Mouse (Mus musculus): ENCODE data around the gene Pcid2. TPM values are rescaled to one million over a fixed set of nuclear protein-coding genes. Genes with fewer than 3 reads are reported as not detected.

The Pcid2 gene
- 9.6 TPM in 2 replicates for polyA plus RNA-seq (2015; fragmentation: Nextera tagmentation; extraction: Ambion mirVana)

- 0 out of 2 replicates have a peak, but pooled peaks cover 5% of the 10 kb centered on the region for H3K36me3 ChIP-seq (ENCODE audit: control insufficient read depth, insufficient read depth)
- H3K27me3 ChIP-seq (replicated peaks; ENCODE audit: control insufficient read depth, insufficient read depth, low read length): no peaks in the 10 kb centered on the region
- H3K9me3 ChIP-seq (ENCODE audit: control insufficient read depth): no peaks in the 10 kb centered on the region
- peak; percentile 90 for TF ChIP-seq CTCF (IDR thresholded peaks at IDR 0.05; ENCODE audit: low read depth)
- H3K4me3 ChIP-seq (ENCODE audit: low read depth, low read length): peak within 1 kb of the TSS; percentile 94
- peaks cover 7% of the 10 kb centered on the region; the same call in 1 of the 2 replicates for H3K4me1 ChIP-seq (replicated peaks; ENCODE audit: control insufficient read depth, insufficient read depth, low read length)
- ATAC-seq: peak; percentile 94
- peak within 1 kb of the TSS; percentile 96 for H3K9ac ChIP-seq (ENCODE audit: low read depth, low read length)
- WGBS: under 1% methylated on average over 74 of the region's 87 CpGs
- peak within 1 kb of the TSS; percentile 94 for H3K27ac ChIP-seq (ENCODE audit: low read depth, low read length)
- peak within 1 kb of the TSS; percentile 77 for H3K4me2 ChIP-seq (replicated peaks; ENCODE audit: low read depth)
Observed at GRCm38 (mm10) chr8:13105087-13105881, at the start of gene Pcid2, which contains the start of gene Cul4a. TSS of gene Pcid2 (minus strand) at chr8:13105459. TSS of gene Cul4a (plus strand) at chr8:13105621.

- Histone ChIP-seq H3K4me3 (ENCODE audit: low read depth, low read length) (no peak overlapping the region), H3K9ac (ENCODE audit: low read depth, low read length) (no peak overlapping the region), H3K4me1 (replicated peaks; ENCODE audit: control insufficient read depth, insufficient read depth, low read length) (no peaks in the 10 kb centered on the region), H3K4me2 (replicated peaks; ENCODE audit: low read depth) (no peak overlapping the region), H3K9me3 (ENCODE audit: control insufficient read depth) (no peaks in the 10 kb centered on the region), H3K27me3 (replicated peaks; ENCODE audit: control insufficient read depth, insufficient read depth, low read length) (no peaks in the 10 kb centered on the region), H3K36me3 (ENCODE audit: control insufficient read depth, insufficient read depth) (0 out of 2 replicates have a peak, but pooled peaks cover 12% of the 10 kb centered on the region), H3K27ac (ENCODE audit: low read depth, low read length) (no peak overlapping the region)
- no peak for ATAC-seq
- 78% methylated on average over 9 of the region's 9 CpGs for WGBS
- no peak for TF ChIP-seq CTCF (IDR thresholded peaks at IDR 0.05; ENCODE audit: low read depth)
Observed at GRCm38 (mm10) chr8:13154099-13154498, 48.8 kb upstream of the Pcid2 start.

GRCm38 (mm10) chr8:13150929-13151328 lies 45.7 kb upstream of the Pcid2 start:
- TF ChIP-seq CTCF (IDR thresholded peaks at IDR 0.05; ENCODE audit: low read depth): no peak
- no peak overlapping the region for H3K9ac ChIP-seq (ENCODE audit: low read depth, low read length)
- H3K36me3 ChIP-seq (ENCODE audit: control insufficient read depth, insufficient read depth): peaks cover 34% of the 10 kb centered on the region
- no peaks in the 10 kb centered on the region for H3K4me1 ChIP-seq (replicated peaks; ENCODE audit: control insufficient read depth, insufficient read depth, low read length)
- no peaks in the 10 kb centered on the region for H3K27me3 ChIP-seq (replicated peaks; ENCODE audit: control insufficient read depth, insufficient read depth, low read length)
- H3K27ac ChIP-seq (ENCODE audit: low read depth, low read length): no peak overlapping the region
- ATAC-seq: no peak; the same call in 1 of the 2 replicates
- H3K9me3 ChIP-seq (ENCODE audit: control insufficient read depth): no peaks in the 10 kb centered on the region
- H3K4me2 ChIP-seq (replicated peaks; ENCODE audit: low read depth): no peak overlapping the region
- H3K4me3 ChIP-seq (ENCODE audit: low read depth, low read length): no peak overlapping the region
- 92% methylated on average over 2 of the region's 2 CpGs for WGBS

- H3K27me3 ChIP-seq (replicated peaks; ENCODE audit: control insufficient read depth, insufficient read depth, low read length): no peaks in the 10 kb centered on the region
- H3K4me3 ChIP-seq (ENCODE audit: low read depth, low read length): no peak overlapping the region
- H3K4me2 ChIP-seq (replicated peaks; ENCODE audit: low read depth): no peak overlapping the region
- no peaks in the 10 kb centered on the region for H3K4me1 ChIP-seq (replicated peaks; ENCODE audit: control insufficient read depth, insufficient read depth, low read length)
- no peak overlapping the region for H3K27ac ChIP-seq (ENCODE audit: low read depth, low read length)
- 48% methylated on average over 5 of the region's 5 CpGs for WGBS
- H3K36me3 ChIP-seq (ENCODE audit: control insufficient read depth, insufficient read depth): peaks cover 44% of the 10 kb centered on the region
- H3K9me3 ChIP-seq (ENCODE audit: control insufficient read depth): no peaks in the 10 kb centered on the region
- TF ChIP-seq CTCF (IDR thresholded peaks at IDR 0.05; ENCODE audit: low read depth): no peak
- no peak for ATAC-seq
- no peak overlapping the region for H3K9ac ChIP-seq (ENCODE audit: low read depth, low read length)
Observed at GRCm38 (mm10) chr8:13149866-13150265, 44.6 kb upstream of the Pcid2 start.

GRCm38 (mm10) chr8:13149287-13149686 lies 44.0 kb upstream of the Pcid2 start:
- Histone ChIP-seq H3K27me3 (replicated peaks; ENCODE audit: control insufficient read depth, insufficient read depth, low read length) (no peaks in the 10 kb centered on the region), H3K9ac (ENCODE audit: low read depth, low read length) (no peak overlapping the region), H3K4me1 (replicated peaks; ENCODE audit: control insufficient read depth, insufficient read depth, low read length) (no peaks in the 10 kb centered on the region), H3K4me2 (replicated peaks; ENCODE audit: low read depth) (no peak overlapping the region), H3K36me3 (ENCODE audit: control insufficient read depth, insufficient read depth) (peaks cover 50% of the 10 kb centered on the region), H3K4me3 (ENCODE audit: low read depth, low read length) (no peak overlapping the region), H3K9me3 (ENCODE audit: control insufficient read depth) (no peaks in the 10 kb centered on the region), H3K27ac (ENCODE audit: low read depth, low read length) (no peak overlapping the region)
- TF ChIP-seq CTCF (IDR thresholded peaks at IDR 0.05; ENCODE audit: low read depth): peak; percentile 37; the same call in 1 of the 2 replicates
- WGBS: 100% methylated on average over 2 of the region's 2 CpGs
- ATAC-seq: no peak

- no peak overlapping the region for H3K4me3 ChIP-seq (ENCODE audit: low read depth, low read length)
- 89% methylated on average over 2 of the region's 2 CpGs for WGBS
- TF ChIP-seq CTCF (IDR thresholded peaks at IDR 0.05; ENCODE audit: low read depth): no peak
- H3K4me1 ChIP-seq (replicated peaks; ENCODE audit: control insufficient read depth, insufficient read depth, low read length): no peaks in the 10 kb centered on the region
- H3K27ac ChIP-seq (ENCODE audit: low read depth, low read length): no peak overlapping the region
- no peak overlapping the region for H3K4me2 ChIP-seq (replicated peaks; ENCODE audit: low read depth)
- H3K9me3 ChIP-seq (ENCODE audit: control insufficient read depth): no peaks in the 10 kb centered on the region
- H3K36me3 ChIP-seq (ENCODE audit: control insufficient read depth, insufficient read depth): peaks cover 50% of the 10 kb centered on the region
- H3K27me3 ChIP-seq (replicated peaks; ENCODE audit: control insufficient read depth, insufficient read depth, low read length): no peaks in the 10 kb centered on the region
- no peak overlapping the region for H3K9ac ChIP-seq (ENCODE audit: low read depth, low read length)
- ATAC-seq: no peak
Observed at GRCm38 (mm10) chr8:13148476-13148875, 43.2 kb upstream of the Pcid2 start.
